Mouse (Mus musculus) lung, embryonic 14.5 days (tissue): ENCODE results near the gene Prkra. TPM values are rescaled to one million over a fixed set of nuclear protein-coding genes. Genes with fewer than 3 reads are reported as not detected.

Experiments used
- ATAC-seq: fragments of 200-750 bp; cut with Nextera tagmentation; 2 replicates; pipeline ENCODE4 v1.8.0; 2017; ENCODE audit warnings: mild to moderate bottlenecking, moderate TSS enrichment, moderate library complexity; ENCODE audit not compliant: insufficient read depth
- DNase-seq: peaks from one replicate; pipeline ENCODE4 v3.0.0-alpha.2; 2015
- H3K27ac ChIP-seq: fragments of 300-500 bp; sonication (generic); 2 replicates; pipeline ENCODE4 v1.5.1; 2014; ENCODE audit warnings: low read depth, mild to moderate bottlenecking, moderate library complexity
- H3K27me3 ChIP-seq: fragments of 300-500 bp; sonication (generic); 2 replicates; pipeline ENCODE4 v1.6.1; 2014; ENCODE audit warnings: low read length, control low read depth; ENCODE audit not compliant: insufficient read depth
- H3K36me3 ChIP-seq: fragments of 300-500 bp; sonication (generic); 2 replicates; pipeline ENCODE4 v1.6.1; 2014; ENCODE audit warnings: control low read depth; ENCODE audit not compliant: insufficient read depth
- H3K4me1 ChIP-seq: fragments of 300-500 bp; sonication (generic); 2 replicates; pipeline ENCODE4 v1.6.1; 2014; ENCODE audit warnings: antibody characterized with exemption, control low read depth; ENCODE audit not compliant: insufficient read depth
- H3K4me2 ChIP-seq: fragments of 300-500 bp; sonication (generic); 2 replicates; pipeline ENCODE4 v1.6.1; 2014; ENCODE audit warnings: mild to moderate bottlenecking
- H3K4me3 ChIP-seq: fragments of 300-500 bp; sonication (generic); 2 replicates; pipeline ENCODE4 v1.5.1; 2014; ENCODE audit warnings: low read depth, low read length
- H3K9ac ChIP-seq: fragments of 300-500 bp; sonication (generic); 2 replicates; pipeline ENCODE4 v1.6.1; 2014
- H3K9me3 ChIP-seq: fragments of 300-500 bp; sonication (generic); 2 replicates; pipeline ENCODE4 v1.6.1; 2016; ENCODE audit warnings: low read depth, low read length, control low read depth
- CTCF ChIP-seq: IDR thresholded peaks from 2 replicates; pipeline ENCODE4 v1.5.1; 2016; ENCODE audit warnings: antibody characterized with exemption, low read depth
- WGBS: fragments of 180-500 bp; shearing (Covaris S2); extraction: QIAGEN DNeasy Blood & Tissue Kit; methylation state at CpG from one replicate; pipeline ENCODE4 v1.1.7; 2014; 5-methylcytosine and 5-hydroxymethylcytosine counted together
- polyA plus RNA-seq: library from polyadenylated mRNA; unstranded; fragments of >200 nt; fragmentation: Nextera tagmentation; extraction: Ambion mirVana; gene quantifications from 2 replicates; pipeline ENCODE4 v1.2.1, GENCODE M21; 2014

The Prkra gene
- polyA plus RNA-seq, 1 experiment from 2014 or later: 77.3 TPM

DNA sequence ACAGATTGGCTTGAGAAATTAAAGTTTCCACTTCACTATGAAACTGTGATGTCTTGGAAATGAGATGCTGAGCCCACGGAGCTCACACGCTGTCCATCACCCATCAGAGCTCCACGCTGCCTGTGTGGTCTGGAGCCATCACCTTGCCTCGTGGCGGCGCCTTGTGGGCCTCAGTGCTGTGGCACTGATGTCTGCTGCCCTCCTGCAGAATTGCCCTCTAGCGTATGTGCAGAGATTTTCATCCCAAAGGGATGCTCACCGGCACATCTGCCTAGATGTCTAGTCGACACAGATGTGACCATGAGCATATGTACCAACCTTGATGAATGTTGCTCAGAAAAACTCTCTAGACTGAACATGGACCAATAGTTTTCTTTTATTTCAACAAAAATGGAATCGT lies 60.9 kb downstream of the Prkra start:
- Histone ChIP-seq H3K4me3 (no peak overlapping the region), H3K27ac (no peak overlapping the region), H3K9ac (no peak overlapping the region), H3K4me2 (no peak overlapping the region), H3K4me1 (no peaks in the 10 kb centered on the region), H3K27me3 (no peaks in the 10 kb centered on the region), H3K36me3 (0 out of 2 replicates have a peak, but pooled peaks cover 3% of the 10 kb centered on the region), H3K9me3 (no peaks in the 10 kb centered on the region)
- WGBS: 74% methylated on average over 10 of the region's 10 CpGs
- DNase-seq (no peak), ATAC-seq (no peak)
- TF ChIP-seq CTCF: no peak

GRCm38 (mm10) chr2:76585090-76585489 lies 62.7 kb downstream of the Prkra start:
- no peak overlapping the region for H3K4me3 ChIP-seq
- no peak overlapping the region for H3K27ac ChIP-seq
- no peaks in the 10 kb centered on the region for H3K27me3 ChIP-seq
- H3K36me3 ChIP-seq: no peaks in the 10 kb centered on the region
- no peaks in the 10 kb centered on the region for H3K9me3 ChIP-seq
- no peak overlapping the region for H3K9ac ChIP-seq
- 93% methylated on average over 13 of the region's 13 CpGs for WGBS
- ATAC-seq (no peak), DNase-seq (no peak)
- H3K4me2 ChIP-seq: no peak overlapping the region
- TF ChIP-seq CTCF: peak; percentile 15; the same call in 1 of the 2 replicates
- H3K4me1 ChIP-seq: no peaks in the 10 kb centered on the region

Other genes with a start within 250 kb of the Prkra start
- gene Osbpl6, start 241.5 kb downstream of the Prkra start, polyA plus RNA-seq: 17.3 and 17.6 TPM in 2 replicates
- gene Pjvk, start 461 bp upstream of the Prkra start, polyA plus RNA-seq: 0.78 and 0.88 TPM in 2 replicates
- gene Fkbp7, start 25.1 kb upstream of the Prkra start, polyA plus RNA-seq: 69.0 and 72.8 TPM in 2 replicates
- gene Plekha3, start 27.3 kb upstream of the Prkra start, polyA plus RNA-seq: 13.8 and 14.1 TPM in 2 replicates